Mouse (Mus musculus) frontal cortex, adult 2 months (tissue): ENCODE measurements at regions not wholly inside any gene's neighbourhood (a gene's known extent, or its start where the extent isn't known, plus 50 kb on each side); places are given as distances from the start of the nearest gene placed in this dataset.

Experiments
- DNase-seq, 2 experiments: peaks; one replicate each; pipeline ENCODE4 v3.0.0; 2022; ENCODE audit warnings: low spot score in 1 of 2; ENCODE audit errors: extremely low spot score in 1 of 2

GRCm38 (mm10) chr9:90823574-90824280 lies 538.5 kb upstream of the Zic4 start:
- DNase-seq = no peak

DNA sequence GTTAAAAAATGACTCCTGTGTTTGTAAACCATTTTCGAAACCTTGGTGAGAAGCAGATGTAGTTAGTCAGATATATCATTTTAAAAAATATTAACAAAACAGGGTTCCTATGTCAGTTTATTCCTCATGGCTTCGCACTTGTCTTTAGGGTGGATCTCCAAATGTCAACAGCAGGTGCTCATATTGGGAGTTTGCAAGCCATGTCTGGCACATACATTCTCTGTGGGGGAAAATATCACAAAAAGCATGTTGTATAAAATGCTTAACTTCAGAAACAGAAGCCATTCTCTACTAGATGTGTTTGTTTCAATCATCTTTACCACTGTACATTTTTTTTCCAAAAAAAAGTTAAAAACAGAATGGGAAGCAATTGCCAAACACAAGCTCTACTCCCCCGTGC lies 534.7 kb upstream of the Zic4 start:
- no peak for DNase-seq

DNA sequence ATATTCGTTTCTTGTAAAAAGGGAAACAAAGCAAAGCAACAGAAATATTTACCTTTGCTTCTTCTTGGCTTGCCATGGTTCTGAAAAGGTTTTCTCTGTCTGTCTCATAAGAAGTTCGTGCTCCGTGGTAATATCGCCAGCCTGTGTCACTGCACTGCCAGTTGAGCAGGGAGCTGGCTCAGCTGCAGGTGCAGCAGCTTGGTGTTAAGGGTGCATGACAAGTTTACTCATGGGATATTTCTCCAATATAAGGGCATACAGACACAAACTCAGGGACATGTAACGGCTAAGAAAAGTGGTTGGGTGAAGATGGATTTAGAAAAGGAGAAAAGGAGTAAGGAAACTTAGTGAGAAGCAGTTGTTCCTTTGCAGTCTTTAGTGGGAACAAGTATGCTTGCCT lies 533.5 kb upstream of the Zic4 start:
- DNase-seq = no peak

- no peak for DNase-seq
Observed at GRCm38 (mm10) chr9:90830704-90831103, 531.5 kb upstream of the Zic4 start.

- no peak for DNase-seq
Observed at GRCm38 (mm10) chr9:90833743-90834539, 528.3 kb upstream of the Zic4 start.

DNA sequence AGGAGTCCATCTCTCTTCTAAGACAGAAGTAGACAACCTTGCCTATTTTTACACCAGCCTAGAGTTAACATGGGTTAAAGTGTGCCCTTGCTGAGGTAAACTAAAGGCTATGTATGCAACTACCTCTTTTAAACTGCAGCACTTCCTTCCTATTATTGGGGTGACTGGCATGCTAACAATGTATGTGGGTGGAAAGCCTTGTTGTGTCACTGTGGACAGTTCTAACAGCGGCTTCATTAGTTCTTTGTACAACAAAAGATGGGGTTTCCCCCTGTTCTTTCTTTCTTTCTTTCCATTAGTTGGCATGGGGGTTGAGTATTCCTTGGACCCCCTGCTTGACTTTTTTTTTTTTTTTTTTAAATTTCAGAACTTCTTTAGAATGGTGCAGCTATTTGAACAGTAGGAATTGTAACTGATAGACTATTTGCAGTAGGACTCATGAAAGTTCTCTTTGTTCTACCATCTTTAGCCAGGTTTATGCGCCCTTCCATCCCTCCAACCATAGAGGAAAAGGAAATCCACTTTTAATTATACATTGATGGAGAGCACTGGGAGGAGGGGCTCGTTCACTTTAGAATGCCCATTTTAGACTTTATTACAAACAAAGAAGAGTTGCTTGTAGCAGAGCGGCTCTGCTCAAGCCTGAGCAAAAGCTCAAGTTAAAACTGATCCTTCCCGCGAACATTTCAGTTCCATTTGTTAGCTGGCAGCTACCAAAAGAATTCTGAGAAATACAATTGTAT lies 523.9 kb upstream of the Zic4 start:
- DNase-seq = no peak

- no peak for DNase-seq
Observed at GRCm38 (mm10) chr9:90851044-90851443, 511.2 kb upstream of the Zic4 start.

DNA sequence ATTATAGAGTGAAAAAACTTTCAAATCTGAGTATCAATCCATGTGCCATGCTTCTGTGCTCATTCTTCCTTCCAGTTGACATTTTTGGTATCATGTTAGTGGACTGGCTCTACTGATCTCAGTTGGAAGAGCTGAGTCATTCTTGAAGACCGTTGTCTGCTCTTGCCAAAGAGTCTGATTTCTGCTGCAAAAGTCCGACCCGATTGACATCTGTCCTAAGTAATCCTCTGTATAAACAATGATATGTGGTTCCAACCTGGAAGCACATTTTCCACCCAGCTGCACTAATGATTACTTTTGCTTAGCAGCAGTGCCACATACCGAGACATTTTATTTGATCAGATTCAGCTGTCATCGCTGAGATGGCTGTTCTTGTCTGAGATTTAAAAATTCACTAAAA lies 490.6 kb upstream of the Zic4 start:
- no peak for DNase-seq

GRCm38 (mm10) chr9:90884467-90884866 lies 477.7 kb upstream of the Zic4 start:
- no peak for DNase-seq

GRCm38 (mm10) chr9:90887405-90887804 lies 474.8 kb upstream of the Zic4 start:
- DNase-seq = no peak

GRCm38 (mm10) chr9:90890801-90891200 lies 471.4 kb upstream of the Zic4 start:
- no peak for DNase-seq

DNA sequence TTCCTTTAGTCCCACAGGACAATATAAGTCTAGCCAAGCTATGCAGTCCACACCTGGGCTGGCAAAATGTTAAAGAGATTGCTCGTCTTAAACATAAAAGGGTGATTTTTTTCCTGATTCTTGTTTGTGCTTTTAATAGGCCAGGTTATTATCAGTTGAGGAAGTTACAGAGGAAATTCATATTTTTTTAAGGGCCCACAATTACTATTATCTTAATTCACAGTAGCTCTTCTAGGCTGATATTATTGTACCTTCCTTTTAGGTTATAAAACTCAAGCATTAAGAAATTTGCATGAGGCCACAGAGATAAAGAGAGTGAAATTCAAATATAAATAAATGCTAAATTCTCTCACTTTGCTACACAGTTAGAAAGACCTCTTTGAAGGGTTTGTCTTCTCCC lies 469.4 kb upstream of the Zic4 start:
- DNase-seq = no peak

GRCm38 (mm10) chr9:90903557-90903956 lies 458.7 kb upstream of the Zic4 start:
- no peak for DNase-seq

DNA sequence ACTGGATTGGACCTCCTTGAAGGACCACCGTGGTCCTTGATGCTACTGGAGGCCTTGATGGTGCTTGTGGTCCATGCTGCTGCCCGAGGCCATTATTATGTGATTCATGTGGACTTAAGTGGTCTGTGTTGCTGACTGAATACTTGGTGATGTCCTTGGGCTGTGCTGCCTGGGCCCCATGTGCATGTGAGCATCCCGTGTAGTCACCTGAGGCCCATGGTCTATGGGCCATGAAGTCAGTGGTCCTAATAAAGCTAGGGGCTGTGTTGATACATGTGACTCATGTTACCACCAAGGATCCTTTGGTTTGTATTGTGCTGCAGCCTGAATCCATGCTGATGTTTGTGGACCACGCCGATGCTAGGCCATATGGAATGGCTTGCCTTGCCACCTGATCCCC lies 456.1 kb upstream of the Zic4 start:
- DNase-seq = no peak

- DNase-seq = no peak
Observed at GRCm38 (mm10) chr9:90906684-90907083, 455.5 kb upstream of the Zic4 start.

DNA sequence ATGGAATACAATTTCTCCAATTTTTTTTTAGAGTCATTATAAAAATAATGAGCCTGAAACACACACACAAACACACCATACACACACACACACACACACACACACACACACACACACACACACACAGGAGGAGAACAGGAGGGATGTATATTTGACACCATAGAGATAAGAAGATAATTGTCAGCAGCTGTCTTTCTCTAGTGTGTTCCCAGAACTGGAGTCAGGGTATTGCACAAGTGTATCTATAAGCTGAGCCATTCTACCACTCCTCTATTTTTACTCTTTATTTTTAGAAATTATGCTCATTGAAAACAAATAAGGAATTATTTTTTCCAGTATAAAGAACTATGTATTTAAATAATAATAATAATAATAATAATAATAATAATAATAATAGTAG lies 407.6 kb upstream of the Zic4 start:
- no peak for DNase-seq

GRCm38 (mm10) chr9:90961436-90961835 lies 400.8 kb upstream of the Zic4 start:
- no peak for DNase-seq

DNA sequence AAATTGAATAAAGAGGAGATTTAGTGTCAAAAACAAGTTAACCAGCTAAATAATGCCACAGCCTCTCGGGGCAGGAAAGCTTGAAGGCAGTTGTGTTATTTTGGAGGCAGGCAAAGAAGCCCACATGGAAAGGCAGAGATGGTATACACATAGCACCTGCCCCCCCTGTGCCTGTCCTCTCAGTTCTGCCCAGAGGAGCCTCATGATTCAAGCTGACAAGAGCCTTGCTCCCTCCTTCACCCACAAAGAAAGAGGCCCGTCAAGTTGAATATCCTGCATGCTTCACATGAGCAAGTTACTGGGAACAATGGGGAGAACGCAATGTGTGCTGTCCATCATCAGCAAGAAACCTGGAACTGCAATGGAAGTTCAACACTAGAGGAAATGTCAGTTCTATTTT lies 398.2 kb upstream of the Zic4 start:
- no peak for DNase-seq

GRCm38 (mm10) chr9:90978730-90979129 lies 383.5 kb upstream of the Zic4 start:
- no peak for DNase-seq

GRCm38 (mm10) chr9:90980023-90980802 lies 382.0 kb upstream of the Zic4 start:
- peak in 1 of 2 experiments; percentile 7 for DNase-seq

DNA sequence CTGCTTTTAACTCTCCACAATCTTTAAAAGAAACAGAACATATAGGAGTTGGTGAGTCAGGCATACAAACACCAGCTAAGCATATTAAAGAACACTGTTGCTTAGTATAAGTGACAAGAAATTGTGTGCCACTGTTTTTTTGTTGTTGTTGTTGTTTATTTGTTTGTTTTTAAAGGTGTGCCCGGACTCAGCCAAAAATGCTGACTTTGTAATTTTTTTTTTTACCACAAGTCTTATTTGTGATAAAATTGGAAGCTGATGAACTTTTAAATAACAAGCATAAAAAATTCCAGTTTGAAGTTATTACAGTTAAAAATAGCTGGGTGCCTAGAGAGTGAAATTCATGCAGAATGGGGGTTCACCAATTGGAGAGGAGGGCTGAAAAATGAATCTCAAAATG lies 363.0 kb upstream of the Zic4 start:
- no peak for DNase-seq
